Mouse (Mus musculus) stomach, postnatal 0 days (tissue): ENCODE results near the gene Med27. TPM values are rescaled to one million over a fixed set of nuclear protein-coding genes. Genes with fewer than 3 reads are reported as not detected.

Experiments
- ATAC-seq: fragments of 200-750 bp; cut with Nextera tagmentation; 2 replicates; pipeline ENCODE4 v1.8.0; 2017; ENCODE audit not compliant: low FRiP score, low TSS enrichment
- DNase-seq: peaks from one replicate; pipeline ENCODE4 v3.0.0-alpha.2; 2016; ENCODE audit warnings: low spot score
- H3K27ac ChIP-seq: fragments of 300-500 bp; sonication (generic); replicated peaks from 2 replicates; pipeline ENCODE4 v1.5.1; 2014; ENCODE audit warnings: mild to moderate bottlenecking, control low read depth
- H3K27me3 ChIP-seq: fragments of 300-500 bp; sonication (generic); 2 replicates; pipeline ENCODE4 v1.6.1; 2014; ENCODE audit warnings: low read length; ENCODE audit not compliant: control insufficient read depth, insufficient read depth
- H3K36me3 ChIP-seq: fragments of 300-500 bp; sonication (generic); 2 replicates; pipeline ENCODE4 v1.6.1; 2014; ENCODE audit warnings: low read length, mixed read lengths; ENCODE audit not compliant: control insufficient read depth, insufficient read depth
- H3K4me1 ChIP-seq: fragments of 300-500 bp; sonication (generic); replicated peaks from 2 replicates; pipeline ENCODE4 v1.6.1; 2014; ENCODE audit warnings: antibody characterized with exemption; ENCODE audit not compliant: control insufficient read depth, insufficient read depth
- H3K4me2 ChIP-seq: fragments of 300-500 bp; sonication (generic); replicated peaks from 2 replicates; pipeline ENCODE4 v1.6.1; 2014; ENCODE audit warnings: low read depth, mild to moderate bottlenecking, control low read depth, moderate library complexity
- H3K4me3 ChIP-seq: fragments of 300-500 bp; sonication (generic); 2 replicates; pipeline ENCODE4 v1.5.1; 2014; ENCODE audit warnings: low read depth, low read length, control low read depth
- H3K9ac ChIP-seq: fragments of 300-500 bp; sonication (generic); 2 replicates; pipeline ENCODE4 v1.6.1; 2014; ENCODE audit warnings: mild to moderate bottlenecking, low read length, control low read depth, mixed read lengths
- H3K9me3 ChIP-seq: fragments of 300-500 bp; sonication (generic); 2 replicates; pipeline ENCODE4 v1.6.1; 2016; ENCODE audit warnings: low read length; ENCODE audit not compliant: control insufficient read depth
- CTCF ChIP-seq: IDR thresholded peaks from 2 replicates; pipeline ENCODE4 v1.5.1; 2016; ENCODE audit warnings: antibody characterized with exemption, low read depth, mild to moderate bottlenecking, moderate library complexity
- EP300 ChIP-seq: optimal IDR thresholded peaks from 2 replicates; pipeline ENCODE3; 2016; ENCODE audit warnings: antibody characterized with exemption
- WGBS: fragments of 180-500 bp; shearing (Covaris S2); extraction: QIAGEN DNeasy Blood & Tissue Kit; methylation state at CpG from one replicate; pipeline ENCODE4 v1.1.7; 2014; 5-methylcytosine and 5-hydroxymethylcytosine counted together
- polyA plus RNA-seq: library from polyadenylated mRNA; unstranded; fragments of >200 nt; fragmentation: Nextera tagmentation; extraction: Ambion mirVana; gene quantifications from 2 replicates; pipeline ENCODE4 v1.2.1, GENCODE M21; 2015

Gene Med27
- polyA plus RNA-seq, 1 experiment from 2014 or later, result 25.6 TPM

GRCm38 (mm10) chr2:29432565-29432964 is 85.9 kb downstream of the Med27 start:
- no peak for TF ChIP-seq CTCF
- TF ChIP-seq EP300, result no peak
- Histone ChIP-seq H3K36me3 (no peaks in the 10 kb centered on the region), H3K4me3 (no peak overlapping the region), H3K27me3 (no peaks in the 10 kb centered on the region), H3K4me2 (no peak overlapping the region), H3K9me3 (no peaks in the 10 kb centered on the region), H3K27ac (no peak overlapping the region), H3K9ac (no peak overlapping the region), H3K4me1 (no peaks in the 10 kb centered on the region)
- ATAC-seq (no peak), DNase-seq (no peak)
- 68% methylated on average over 5 of the region's 5 CpGs for WGBS

- 95% methylated on average over 6 of the region's 6 CpGs for WGBS
- TF ChIP-seq CTCF, result no peak
- TF ChIP-seq EP300, result no peak
- no peaks in the 10 kb centered on the region for H3K9me3 ChIP-seq
Observed at GRCm38 (mm10) chr2:29436376-29436775, 89.8 kb downstream of the Med27 start.

GRCm38 (mm10) chr2:29437111-29437510 is 90.5 kb downstream of the Med27 start:
- no peaks in the 10 kb centered on the region for H3K9me3 ChIP-seq
- no peak overlapping the region for H3K4me3 ChIP-seq
- no peak overlapping the region for H3K4me2 ChIP-seq
- DNase-seq, result no peak
- no peak overlapping the region for H3K27ac ChIP-seq
- no peak for ATAC-seq
- TF ChIP-seq CTCF, result no peak
- TF ChIP-seq EP300, result no peak
- no peak overlapping the region for H3K9ac ChIP-seq
- no peaks in the 10 kb centered on the region for H3K27me3 ChIP-seq
- no peaks in the 10 kb centered on the region for H3K4me1 ChIP-seq
- no peaks in the 10 kb centered on the region for H3K36me3 ChIP-seq
- 58% methylated on average over 5 of the region's 5 CpGs for WGBS

More at GRCm38 (mm10) chr2:29436376-29436775, 89.8 kb downstream of the Med27 start:
- Histone ChIP-seq H3K27me3 (no peaks in the 10 kb centered on the region), H3K27ac (no peak overlapping the region), H3K4me3 (no peak overlapping the region), H3K4me2 (no peak overlapping the region), H3K36me3 (no peaks in the 10 kb centered on the region), H3K9ac (no peak overlapping the region), H3K4me1 (no peaks in the 10 kb centered on the region)
- no peak for DNase-seq
- ATAC-seq, result no peak

- Histone ChIP-seq H3K9ac (no peak overlapping the region), H3K4me3 (no peak overlapping the region), H3K4me1 (no peaks in the 10 kb centered on the region), H3K27me3 (no peaks in the 10 kb centered on the region), H3K27ac (no peak overlapping the region), H3K9me3 (no peaks in the 10 kb centered on the region), H3K36me3 (no peaks in the 10 kb centered on the region), H3K4me2 (no peak overlapping the region)
- TF ChIP-seq EP300 (no peak), CTCF (no peak)
- DNase-seq (no peak), ATAC-seq (no peak)
- WGBS, result 81% methylated on average over 4 of the region's 4 CpGs
Observed at GRCm38 (mm10) chr2:29437861-29438529, 91.4 kb downstream of the Med27 start.

- WGBS, result 58% methylated on average over 5 of the region's 5 CpGs
- Histone ChIP-seq H3K36me3 (no peaks in the 10 kb centered on the region), H3K27me3 (no peaks in the 10 kb centered on the region), H3K4me3 (no peak overlapping the region), H3K27ac (no peak overlapping the region), H3K4me2 (no peak overlapping the region), H3K4me1 (no peaks in the 10 kb centered on the region), H3K9me3 (no peaks in the 10 kb centered on the region), H3K9ac (no peak overlapping the region)
- ATAC-seq (no peak; the same call in 1 of the 2 replicates), DNase-seq (no peak)
- no peak for TF ChIP-seq EP300
- no peak for TF ChIP-seq CTCF
Observed at GRCm38 (mm10) chr2:29438530-29438862, 91.9 kb downstream of the Med27 start.

GRCm38 (mm10) chr2:29438986-29439385 is 92.4 kb downstream of the Med27 start:
- no peak for DNase-seq
- no peaks in the 10 kb centered on the region for H3K27me3 ChIP-seq
- no peaks in the 10 kb centered on the region for H3K9me3 ChIP-seq
- no peak overlapping the region for H3K27ac ChIP-seq
- WGBS, result 79% methylated on average over 1 of the region's 1 CpGs
- no peaks in the 10 kb centered on the region for H3K4me1 ChIP-seq
- no peak for ATAC-seq
- H3K4me2 ChIP-seq, result no peak overlapping the region
- H3K36me3 ChIP-seq, result no peaks in the 10 kb centered on the region
- H3K9ac ChIP-seq, result no peak overlapping the region
- H3K4me3 ChIP-seq, result no peak overlapping the region
- no peak for TF ChIP-seq EP300
- no peak for TF ChIP-seq CTCF
